Mouse (Mus musculus): ENCODE measurements around the gene Rhot1. TPM values are rescaled to one million over a fixed set of nuclear protein-coding genes. Genes with fewer than 3 reads are reported as not detected.
"Not testable (repeated sequence)": the region's sequence is repeated elsewhere in the genome, so short reads cannot be mapped to it uniquely, and the experiment has no call there.

Rhot1 gene
- 10 to 100 TPM; 70.9 to 73.4 TPM for total RNA-seq (2021)

DNA sequence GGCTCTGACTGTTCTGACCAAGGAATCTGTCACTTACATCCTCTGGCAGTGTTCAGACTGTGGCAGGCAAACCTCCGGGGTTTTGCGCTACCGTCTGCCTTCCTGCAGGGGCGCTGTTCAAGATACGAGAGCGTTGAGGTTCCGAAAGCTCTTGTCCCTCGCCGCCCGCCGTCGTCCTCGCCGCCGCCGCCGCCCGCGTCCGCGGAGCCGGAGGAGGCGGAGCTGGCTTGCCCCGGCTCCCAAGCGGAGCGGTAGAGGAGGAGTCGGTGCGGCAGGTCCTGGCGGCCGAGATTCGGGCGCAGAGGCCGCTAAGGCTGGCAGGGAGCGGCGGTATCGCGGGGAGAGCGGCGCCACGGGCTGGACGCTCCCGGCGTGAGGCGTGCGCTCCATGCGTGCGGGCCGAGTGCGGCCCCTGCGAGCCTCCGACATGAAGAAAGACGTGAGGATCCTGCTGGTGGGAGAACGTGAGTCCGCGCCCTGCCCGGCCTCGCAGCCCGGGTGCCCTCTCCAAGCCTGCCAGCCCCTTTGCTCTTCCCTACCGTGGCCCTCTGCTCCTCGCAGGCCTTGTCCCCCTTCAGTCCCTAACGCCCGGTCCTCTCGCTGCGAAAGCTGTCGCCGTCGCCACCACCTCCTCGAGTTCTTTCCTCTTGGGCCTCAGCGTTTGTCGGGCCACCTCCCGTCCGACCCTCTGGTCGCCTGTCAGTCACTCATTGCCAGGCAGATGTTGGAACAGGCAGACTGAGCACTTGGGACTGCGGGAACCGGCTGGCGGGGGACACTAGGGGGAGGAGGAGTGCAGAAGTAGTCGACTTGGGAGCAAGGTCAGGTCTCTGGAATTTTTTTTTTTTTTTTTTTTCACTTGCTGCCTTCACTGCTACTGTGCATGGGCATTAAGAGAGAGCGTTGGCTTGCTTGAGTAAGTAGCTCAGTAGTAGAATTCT lies at the start of gene Rhot1:
TSS of gene Rhot1 (plus strand) at position 160 of the 941 bp plus-strand sequence.
- DNase-seq, result peak; percentile 96 to 97

DNA sequence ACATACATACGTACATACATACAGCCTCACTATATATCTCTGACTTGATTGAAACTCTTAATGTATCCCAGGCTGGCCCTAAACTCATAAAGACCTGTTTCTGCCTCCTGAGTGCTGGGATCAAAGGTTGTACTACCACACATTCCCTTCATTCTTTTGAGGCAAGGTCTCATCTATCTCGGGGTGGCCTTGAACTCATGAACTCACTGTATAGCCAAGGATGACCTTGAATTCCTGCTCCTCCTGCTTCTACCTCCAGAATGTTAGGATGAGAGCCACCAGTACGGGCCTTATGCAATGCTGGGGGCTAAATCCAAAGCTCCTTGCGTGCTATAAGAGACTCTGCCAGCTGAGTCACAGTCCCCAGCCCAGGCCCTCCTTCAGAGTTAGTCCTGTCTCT lies 47.8 kb upstream of the Rhot1 start:
- no peak for DNase-seq

DNA sequence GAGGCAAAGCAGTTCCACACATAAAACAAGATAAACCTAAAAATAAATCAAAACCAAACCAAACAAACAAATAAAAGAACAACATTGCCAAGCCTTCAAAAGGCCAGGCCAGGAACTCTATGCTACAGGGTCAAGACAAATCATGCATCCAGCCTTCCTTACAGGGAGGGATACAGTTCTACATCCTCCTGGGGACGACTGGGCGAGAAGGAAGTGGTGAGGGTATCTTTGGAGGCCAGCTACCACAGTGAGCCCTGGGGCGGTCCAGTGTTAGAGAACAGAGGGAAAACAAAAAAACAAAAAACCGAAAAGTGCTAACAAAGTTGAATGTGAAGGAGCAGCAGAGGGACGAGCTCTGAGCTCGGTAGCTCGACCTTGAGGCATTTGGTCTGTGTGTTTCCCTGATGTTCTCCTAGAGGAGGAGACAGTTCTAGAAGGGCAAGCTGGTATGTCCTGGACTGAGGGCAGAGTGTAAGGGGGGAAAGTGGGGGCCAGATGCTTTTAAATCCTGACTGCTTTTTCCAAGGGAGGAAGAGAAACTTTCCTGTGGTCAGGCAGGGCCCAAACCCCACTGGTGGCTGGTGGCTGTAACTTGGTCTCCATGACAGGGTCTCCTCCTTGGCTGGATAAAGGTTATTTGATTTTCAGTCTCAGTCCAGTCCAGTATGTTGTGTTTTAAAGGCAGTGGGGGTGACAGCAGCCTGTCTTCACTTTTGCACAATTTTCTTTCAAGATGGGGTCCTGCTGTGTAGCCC lies 45.3 kb upstream of the Rhot1 start:
- no peak for DNase-seq

DNA sequence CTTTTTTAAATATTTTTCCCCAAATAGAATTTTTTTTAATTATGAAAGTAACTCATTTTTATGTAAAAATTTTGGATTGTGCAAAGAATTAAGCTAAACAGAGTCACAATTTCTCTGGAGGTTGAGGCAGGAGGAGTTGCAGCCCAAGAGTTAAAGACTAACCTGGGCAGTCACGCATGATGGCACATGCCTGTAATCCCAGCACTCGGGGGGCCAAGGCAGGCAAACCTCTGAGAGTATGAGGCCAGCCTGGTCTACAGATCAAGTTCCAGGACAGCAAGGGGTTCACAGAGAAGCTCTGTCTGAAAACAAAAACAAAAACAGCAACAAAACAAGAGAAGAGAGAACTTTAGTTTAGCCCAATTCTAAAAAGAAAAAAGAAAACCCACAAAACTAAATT lies 44.6 kb upstream of the Rhot1 start:
- DNase-seq, result no peak

DNA sequence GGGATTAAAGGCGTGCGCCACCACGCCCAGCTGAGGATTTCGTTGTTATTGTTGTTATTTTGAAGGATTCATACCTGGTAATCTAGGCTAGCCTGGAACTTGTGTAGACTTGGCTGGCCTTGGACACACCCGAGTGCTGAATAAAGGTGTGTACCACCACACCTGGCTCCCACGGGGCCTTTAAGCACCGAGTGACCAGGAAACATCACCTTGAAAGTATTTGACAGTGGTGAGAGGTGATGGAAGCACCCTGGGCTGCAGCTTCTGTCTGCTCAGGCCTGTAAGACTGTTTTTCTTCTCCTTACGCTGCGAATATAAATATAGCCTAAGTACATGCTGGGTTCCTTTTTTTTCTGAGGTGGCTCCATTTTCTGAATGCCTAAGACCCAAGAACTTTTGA lies 40.7 kb upstream of the Rhot1 start:
- DNase-seq, result no peak

DNA sequence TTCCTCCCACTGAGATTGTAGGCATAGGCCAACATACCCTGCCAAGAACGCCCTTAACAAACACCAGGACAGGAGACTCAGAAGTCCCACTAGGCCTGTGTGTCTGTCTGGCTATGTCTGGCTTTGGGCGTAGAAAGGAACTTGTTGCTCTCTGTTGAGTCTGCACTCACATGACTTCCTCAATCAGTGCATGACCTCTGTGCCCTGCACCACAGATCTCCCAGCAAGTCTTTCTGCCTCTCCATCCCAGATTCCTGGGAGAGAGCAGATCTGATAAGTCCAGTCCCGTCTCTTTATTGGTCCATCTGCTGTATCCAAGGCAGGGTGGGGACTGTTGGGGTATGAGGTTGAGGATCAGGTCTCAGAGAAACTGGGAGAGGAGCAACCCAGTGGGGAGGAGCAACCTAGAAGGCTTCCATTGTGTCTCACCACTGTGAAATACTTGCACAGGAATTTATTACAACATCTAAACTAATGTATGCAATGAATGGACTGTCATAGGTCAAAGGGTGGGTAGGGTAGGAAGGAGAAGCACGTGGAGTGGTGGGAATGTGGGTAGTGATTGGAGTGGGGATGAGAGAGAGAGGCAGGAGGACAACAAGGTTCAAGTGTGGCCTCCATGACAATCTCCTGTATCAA lies 40.1 kb upstream of the Rhot1 start:
- no peak for DNase-seq

DNA sequence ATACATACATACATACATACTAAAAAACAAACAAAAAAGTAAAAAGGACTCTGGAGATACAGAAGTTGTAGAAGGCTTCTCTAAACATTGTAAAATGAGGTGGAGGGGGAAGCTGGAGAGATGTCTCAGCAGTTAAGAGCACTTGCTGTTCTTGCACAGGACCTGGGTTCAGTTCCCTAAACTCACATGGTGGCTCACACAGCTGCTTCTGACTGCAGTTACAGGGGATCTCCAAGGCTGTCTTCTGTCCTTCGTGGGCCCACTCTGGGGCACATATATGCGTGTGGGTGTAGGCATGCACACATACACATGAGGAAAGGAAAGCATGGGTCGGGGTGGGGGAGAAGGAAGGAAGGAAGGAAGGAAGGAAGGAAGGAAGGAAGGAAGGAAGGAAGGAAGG lies 39.2 kb upstream of the Rhot1 start:
- no peak for DNase-seq

DNA sequence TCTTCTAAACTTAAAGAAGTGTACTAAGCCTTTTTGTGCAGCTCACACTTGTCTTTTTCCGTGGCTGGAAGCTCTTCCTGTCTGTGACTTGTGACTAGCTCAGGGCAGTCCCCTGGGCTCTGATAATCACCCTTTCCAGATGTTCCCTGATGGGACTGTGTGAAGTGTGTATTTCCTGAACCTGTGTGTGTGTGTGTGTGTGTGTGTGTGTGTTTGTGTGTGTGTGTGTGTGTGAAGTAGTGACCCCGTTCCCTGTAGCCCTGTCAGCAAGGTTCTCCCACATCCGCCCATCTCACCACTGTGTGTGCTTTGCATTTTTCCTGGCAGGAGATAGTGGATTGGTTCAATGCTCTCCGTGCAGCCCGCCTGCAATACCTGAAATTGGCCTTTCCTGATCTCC lies 38.5 kb upstream of the Rhot1 start:
- no peak for DNase-seq

DNA sequence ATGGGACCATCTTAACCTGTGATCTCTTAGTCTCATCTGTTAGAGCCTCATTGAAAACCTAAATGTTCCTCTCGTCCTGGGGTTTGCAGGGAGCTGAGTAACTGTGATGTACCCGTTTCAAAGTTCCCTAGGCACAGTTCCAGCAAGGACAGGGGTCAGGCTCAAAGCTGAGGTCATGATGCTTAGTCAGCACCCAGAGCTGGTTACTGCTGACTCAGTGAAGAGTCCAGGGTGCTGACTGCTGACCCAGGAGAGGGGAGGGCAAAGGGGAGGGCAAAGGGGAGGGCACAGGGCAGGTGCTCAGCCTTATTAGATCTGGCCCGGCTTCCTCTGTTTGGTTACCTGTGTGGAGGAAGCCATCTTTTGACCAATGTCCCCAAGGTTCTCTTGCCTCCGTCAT lies 36.9 kb upstream of the Rhot1 start:
- no peak for DNase-seq

DNA sequence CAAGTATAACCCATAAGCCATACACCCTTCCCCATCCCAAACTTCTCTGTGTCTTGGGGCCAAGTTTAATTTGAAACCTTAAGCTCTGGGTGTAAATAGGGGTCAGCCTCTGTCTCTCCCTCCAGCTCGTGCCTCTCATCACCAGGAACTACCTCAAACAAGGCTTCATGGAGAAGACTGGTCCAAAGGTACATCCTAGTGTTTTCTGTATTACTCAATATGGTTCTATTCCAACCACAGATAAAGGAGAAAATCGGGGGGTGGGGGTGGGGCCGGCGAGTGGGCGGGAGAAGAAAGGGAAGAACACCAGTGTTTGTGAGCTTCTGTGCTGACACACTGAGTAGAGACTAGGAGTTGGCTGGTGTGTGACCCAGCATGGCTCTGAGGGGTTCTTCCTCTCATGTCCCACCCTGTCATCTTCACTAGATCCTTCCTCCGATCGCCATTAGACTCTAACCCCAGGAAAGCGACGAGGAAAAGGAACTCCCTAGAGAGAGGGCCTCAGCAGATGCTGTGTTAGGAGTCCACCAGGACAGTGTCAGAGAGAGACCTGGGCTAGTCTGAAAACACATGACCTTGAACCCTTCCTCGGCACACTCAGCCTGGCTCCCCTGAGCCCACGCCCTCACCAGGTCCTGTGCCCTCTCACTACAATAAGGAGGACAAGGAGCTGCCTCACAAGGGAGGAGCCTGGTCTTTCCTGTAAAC lies 34.7 kb upstream of the Rhot1 start:
- no peak for DNase-seq

DNA sequence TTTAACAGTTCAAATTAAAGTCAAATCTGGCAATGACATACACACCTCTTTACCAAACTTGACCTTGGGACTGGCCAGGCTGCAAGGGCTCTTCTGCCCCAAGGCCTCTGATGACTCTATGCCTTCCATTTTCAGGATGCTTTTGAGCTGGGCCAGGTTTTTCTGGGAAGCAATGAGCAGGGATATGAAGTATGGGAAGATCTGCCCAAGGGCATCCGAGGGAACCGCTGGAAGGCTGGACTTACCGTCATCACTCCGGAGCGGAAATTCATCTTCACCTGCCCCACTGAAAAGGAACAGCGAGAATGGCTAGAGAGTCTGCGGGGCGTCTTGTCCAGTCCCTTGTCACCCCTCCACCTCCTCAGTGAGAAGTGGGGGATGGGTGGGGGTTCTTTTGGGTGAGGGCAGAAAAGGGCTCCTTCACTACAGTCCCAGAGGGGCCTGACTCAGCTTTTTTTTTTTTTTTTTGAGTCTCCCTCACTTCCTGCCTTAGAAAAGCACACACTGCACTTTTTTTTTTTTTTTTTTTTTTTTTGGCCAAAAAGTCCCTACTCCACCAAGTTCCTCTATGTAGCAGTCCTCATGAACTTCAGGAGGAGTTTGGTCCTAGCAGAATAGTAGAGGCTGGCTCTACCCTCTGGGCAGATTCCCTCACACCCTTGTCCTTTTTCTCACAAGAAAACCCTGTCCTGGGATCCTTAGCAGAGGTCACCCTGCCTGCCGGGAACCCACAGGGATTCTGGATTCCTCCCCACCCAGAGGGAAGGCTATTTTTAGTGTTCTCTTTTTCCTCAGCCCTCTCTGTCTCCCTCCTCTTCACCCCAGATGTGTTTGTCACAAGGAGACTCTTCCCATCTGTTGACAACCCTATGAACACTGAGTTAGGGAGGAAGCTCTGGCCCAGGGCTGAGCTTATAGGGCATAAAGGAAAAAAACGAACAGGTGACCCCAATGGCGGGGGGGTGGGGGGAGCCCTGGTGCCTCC lies 31.6 kb upstream of the Rhot1 start:
- no peak for DNase-seq

DNA sequence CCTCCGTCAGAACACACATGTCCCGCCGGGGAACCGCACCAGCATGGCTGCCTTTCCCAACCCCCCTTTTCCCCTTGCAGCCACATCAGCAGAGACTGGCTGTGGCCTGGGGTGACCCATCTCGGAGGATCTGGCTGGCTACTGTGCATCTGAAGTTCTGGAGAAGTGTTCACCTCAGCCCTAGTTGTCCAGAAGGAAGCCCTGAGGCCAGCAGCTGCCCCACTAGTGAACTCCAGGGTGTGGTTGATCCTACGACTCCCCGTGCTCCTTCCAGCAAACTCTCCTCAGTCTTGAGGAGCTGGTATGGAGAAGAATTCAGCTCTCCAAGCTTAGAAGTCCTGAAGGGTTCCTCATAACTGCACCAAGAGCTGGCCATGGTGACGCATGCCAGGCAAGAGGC lies 30.5 kb upstream of the Rhot1 start:
- DNase-seq, result no peak

DNA sequence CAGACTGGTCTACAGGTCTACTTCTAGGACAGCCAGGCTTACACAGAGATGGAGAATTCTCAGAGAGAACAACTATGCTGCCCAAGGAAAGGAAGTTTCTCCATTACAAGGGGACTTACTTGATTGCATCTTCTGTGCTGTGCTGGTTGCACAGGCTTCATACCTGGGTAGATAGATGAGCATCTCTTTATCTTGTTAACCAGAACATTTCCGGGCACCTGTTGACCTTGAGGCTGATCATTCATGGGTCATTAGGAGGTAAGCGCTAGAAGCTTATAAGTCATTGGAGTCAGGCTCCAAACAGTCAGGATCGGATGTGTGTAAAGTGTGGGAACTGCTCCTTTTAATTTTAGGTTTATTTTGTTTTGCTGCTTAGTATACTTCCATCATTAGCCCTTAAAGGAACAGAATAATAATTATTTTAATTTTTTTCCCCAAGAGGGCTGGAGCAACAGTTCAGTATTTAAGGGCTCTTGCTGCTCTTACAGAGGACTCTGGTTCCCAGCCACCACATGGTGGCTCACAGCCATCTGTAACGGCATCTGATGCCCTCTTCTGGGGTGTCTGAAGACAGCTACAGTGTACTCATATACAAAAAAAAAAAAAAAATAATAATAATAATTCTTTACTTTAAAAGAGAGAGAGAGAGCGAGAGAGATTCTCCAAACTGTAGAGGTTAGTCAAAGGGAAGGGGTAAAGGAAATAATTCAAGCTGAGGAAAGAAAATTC lies 27.6 kb upstream of the Rhot1 start:
- no peak for DNase-seq

DNA sequence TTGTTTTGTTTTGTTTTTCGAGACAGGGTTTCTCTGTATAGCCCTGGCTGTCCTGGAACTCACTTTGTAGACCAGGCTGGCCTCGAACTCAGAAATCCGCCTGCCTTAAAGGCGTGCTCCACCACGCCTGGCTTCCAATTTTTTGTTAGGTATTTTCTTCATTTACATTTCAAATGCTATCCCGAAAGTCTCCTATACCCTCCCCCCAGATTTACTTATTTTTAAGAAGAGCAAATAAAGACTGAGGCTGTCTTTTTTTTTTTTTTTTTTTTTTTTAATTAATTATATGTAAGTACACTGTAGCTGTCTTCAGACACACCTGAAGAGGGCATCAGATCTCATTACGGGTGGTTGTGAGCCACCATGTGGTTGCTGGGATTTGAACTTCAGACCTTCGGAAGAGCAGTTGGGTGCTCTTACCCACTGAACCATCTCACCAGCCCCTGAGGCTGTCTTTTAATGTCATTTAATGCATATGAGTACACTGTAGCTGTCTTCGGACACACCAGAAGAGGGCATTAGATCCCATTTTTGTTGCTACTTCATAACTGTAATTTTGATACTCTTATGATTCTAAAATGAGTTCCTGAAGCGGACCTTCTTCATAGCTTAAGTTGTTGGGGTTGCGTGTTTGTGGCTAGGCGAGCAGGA lies 25.6 kb upstream of the Rhot1 start:
- DNase-seq, result not testable (repeated sequence)

DNA sequence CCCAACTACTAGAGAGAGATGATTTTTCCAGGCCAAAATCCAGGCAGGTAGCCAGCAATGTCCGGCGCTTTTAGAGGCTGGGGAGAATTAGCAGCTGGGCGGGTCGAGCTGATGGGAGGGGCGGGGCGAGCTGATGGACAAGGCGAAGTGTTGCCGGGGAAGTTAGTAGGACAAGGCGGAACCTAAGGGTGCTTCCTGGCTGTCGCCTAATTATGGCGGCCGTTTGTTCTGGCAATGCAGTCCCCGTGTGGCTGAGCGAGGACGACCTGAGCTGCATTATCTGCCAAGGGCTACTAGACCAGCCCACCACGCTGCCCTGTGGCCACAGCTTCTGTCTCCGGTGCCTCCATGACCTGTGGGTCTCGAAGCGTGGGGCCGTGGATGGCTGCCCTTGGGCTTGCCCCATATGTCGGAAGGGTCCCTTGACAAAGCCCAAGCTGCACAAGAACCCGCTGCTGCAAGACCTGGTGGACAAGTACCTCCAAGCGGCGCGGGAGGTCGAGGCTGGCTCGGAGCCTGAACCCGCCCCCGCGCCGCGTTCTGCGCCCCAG lies 25.0 kb upstream of the Rhot1 start, which contains the start of gene Rnf135:
TSS of gene Rnf135 (plus strand) at position 147 of the 551 bp plus-strand sequence.
- DNase-seq, result peak; percentile 75 to 78

DNA sequence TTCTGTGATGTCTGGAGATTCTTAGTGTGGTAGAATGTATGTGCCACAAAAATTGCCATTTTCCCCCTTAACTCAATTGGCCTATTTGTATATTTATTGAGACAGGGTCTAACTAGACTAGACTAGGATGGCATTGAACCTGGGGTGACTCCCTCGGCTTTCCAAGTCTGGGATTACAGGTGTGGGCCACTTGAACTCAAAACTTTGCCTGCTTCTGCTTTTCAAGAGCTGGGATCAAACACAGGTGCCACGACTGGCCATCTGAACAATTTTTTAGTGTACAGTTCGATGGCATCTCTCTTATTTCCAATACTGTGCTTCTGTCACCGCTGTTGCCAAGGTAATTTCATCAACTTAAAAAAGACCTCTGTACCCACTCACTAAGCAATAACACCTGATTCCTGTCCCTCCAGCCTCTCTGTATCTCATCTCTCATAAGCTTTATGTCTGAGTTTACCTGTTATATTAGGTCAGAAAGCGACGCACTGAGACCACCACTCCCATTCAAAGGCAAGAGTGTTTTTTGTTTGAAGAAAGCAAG lies 24.2 kb upstream of the Rhot1 start:
- DNase-seq, result no peak

DNA sequence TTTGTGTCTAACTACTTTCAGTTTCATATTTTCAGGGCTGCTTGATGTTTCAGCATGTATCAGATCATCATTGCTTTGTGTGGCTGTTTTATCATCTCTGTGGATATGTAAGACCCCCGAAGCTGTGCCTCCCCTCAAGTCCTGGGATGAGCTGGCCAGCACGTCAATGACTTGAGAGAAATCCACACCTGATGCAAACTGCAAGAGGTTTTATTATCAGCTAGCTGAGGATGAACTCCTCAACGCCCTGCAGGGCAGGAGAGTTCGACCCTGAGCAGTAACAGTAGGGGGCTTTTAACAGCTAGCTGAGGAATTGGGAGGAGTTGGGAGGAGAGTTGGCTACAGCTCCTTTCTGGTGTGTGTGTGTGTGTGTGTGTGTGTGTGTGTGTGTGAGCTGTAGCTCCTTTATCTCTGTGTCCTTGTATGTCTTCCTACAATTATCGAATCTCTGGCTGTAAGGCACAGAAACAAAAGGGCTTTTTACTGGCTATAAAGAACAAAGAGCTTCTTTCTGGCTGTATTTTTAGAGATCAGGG lies 23.3 kb upstream of the Rhot1 start:
- not testable (repeated sequence) for DNase-seq

DNA sequence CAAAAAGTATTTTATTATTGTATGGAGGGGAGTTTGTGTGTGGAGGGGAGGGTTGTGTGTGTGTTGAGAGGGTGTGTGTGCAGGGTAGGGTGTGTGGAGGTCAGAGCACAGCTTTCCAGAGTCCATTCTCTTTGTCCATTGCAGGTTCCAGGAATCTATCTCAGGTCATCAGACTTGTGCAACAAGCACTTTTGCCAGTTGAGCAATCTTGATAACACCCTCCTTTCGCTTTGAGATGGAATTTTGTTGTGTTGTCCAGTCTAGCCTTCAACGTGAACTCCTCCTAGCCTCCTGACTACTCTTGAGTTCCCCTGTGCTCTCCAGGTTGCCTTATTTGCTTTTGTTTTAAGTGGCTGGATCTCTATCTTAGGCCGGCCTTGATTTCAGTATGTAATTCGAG lies 18.5 kb upstream of the Rhot1 start:
- no peak for DNase-seq

DNA sequence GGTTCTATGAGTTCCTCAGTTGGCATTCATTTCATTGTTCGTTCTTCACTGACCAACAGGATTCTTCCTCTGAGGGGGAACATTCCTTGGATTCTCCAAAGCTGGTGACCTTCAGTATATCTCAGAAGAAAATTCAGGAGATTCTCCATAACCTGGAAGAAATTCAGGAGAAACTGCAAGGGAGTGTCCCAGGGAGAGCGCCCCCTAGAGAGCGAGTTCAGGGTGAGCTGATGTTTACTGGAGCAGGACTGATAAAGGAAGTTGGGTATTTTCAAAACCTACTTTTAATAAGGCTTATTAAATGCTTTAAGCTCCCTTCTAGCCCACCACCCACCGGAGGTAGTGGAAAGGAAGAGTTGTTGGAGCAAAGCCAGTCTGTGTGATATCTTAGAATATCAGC lies 15.0 kb upstream of the Rhot1 start:
- DNase-seq, result no peak
